Mouse (Mus musculus) monocyte, adult 2 months (primary cell): ENCODE results near the gene Rgs9bp.
"Not testable (repeated sequence)": the region's sequence is repeated elsewhere in the genome, so short reads cannot be mapped to it uniquely, and the experiment has no call there.

Experiments
- DNase-seq, 2 experiments: peaks; one replicate each; pipeline ENCODE4 v3.0.0; 2022; ENCODE audit warnings: low spot score in 2 of 2, low read depth in 1 of 2

The Rgs9bp gene

GRCm38 (mm10) chr7:35537562-35537961 lies 47.8 kb downstream of the Rgs9bp start, which contains the start of gene Tdrd12:
Gene Tdrd12, minus strand, starts transcription at chr7:35537745.
- DNase-seq = no peak

- DNase-seq = no peak
Measured at GRCm38 (mm10) chr7:35535750-35536512, 49.5 kb downstream of the Rgs9bp start.

GRCm38 (mm10) chr7:35530544-35530943 lies 54.8 kb downstream of the Rgs9bp start:
- DNase-seq = not testable (repeated sequence)

- no peak for DNase-seq
Measured at GRCm38 (mm10) chr7:35530026-35530425, 55.4 kb downstream of the Rgs9bp start.
